Mouse (Mus musculus): ENCODE measurements around the gene Klhl32. TPM values are rescaled to one million over a fixed set of nuclear protein-coding genes. Genes with fewer than 3 reads are reported as not detected.
A peak's percentile ranks its signal among the peaks of the same experiment; 100 is the strongest.

Gene Klhl32
- polyA plus RNA-seq, 1 experiment from 2014 or later: 4.2 TPM

GRCm38 (mm10) chr4:24627871-24628270 is 223.1 kb downstream of the Klhl32 start:
- no peak overlapping the region for H3K27ac ChIP-seq
- H3K9me3 ChIP-seq: no peaks in the 10 kb centered on the region
- no peak overlapping the region for H3K4me2 ChIP-seq
- no peak overlapping the region for H3K4me3 ChIP-seq
- H3K9ac ChIP-seq: no peak overlapping the region
- no peak for ATAC-seq (ENCODE audit: insufficient number of reproducible peaks, insufficient read depth, low FRiP score, low TSS enrichment, low read depth)
- peaks cover 23% of the 10 kb centered on the region for H3K4me1 ChIP-seq
- 34% methylated on average over 1 of the region's 1 CpGs for WGBS
- no peaks in the 10 kb centered on the region for H3K27me3 ChIP-seq
- no peaks in the 10 kb centered on the region for H3K36me3 ChIP-seq

- no peak for ATAC-seq (ENCODE audit: insufficient number of reproducible peaks, insufficient read depth, low FRiP score, low TSS enrichment, low read depth)
- Histone ChIP-seq H3K27ac (no peak overlapping the region), H3K27me3 (no peaks in the 10 kb centered on the region), H3K4me2 (no peak overlapping the region), H3K9ac (no peak overlapping the region), H3K36me3 (no peaks in the 10 kb centered on the region), H3K4me1 (peaks cover 23% of the 10 kb centered on the region), H3K4me3 (no peak overlapping the region), H3K9me3 (no peaks in the 10 kb centered on the region)
- WGBS: 51% methylated on average over 4 of the region's 4 CpGs
These were observed 224.2 kb downstream of the Klhl32 start for GRCm38 (mm10) chr4:24626686-24627085.

GRCm38 (mm10) chr4:24625951-24626584 is 224.9 kb downstream of the Klhl32 start:
- H3K9ac ChIP-seq: no peak overlapping the region
- no peak overlapping the region for H3K27ac ChIP-seq
- 0 out of 2 replicates have a peak, but pooled peaks have one; percentile 57 for ATAC-seq (ENCODE audit: insufficient number of reproducible peaks, insufficient read depth, low FRiP score, low TSS enrichment, low read depth)
- peaks cover 20% of the 10 kb centered on the region for H3K4me1 ChIP-seq
- H3K4me2 ChIP-seq: no peak overlapping the region
- no peaks in the 10 kb centered on the region for H3K36me3 ChIP-seq
- no peaks in the 10 kb centered on the region for H3K9me3 ChIP-seq
- 70% methylated on average over 13 of the region's 13 CpGs for WGBS
- no peak overlapping the region for H3K4me3 ChIP-seq
- H3K27me3 ChIP-seq: no peaks in the 10 kb centered on the region

- Histone ChIP-seq H3K9me3 (no peaks in the 10 kb centered on the region), H3K36me3 (no peaks in the 10 kb centered on the region), H3K27ac (no peak overlapping the region), H3K4me1 (0 out of 2 replicates have a peak, but pooled peaks cover 7% of the 10 kb centered on the region), H3K9ac (no peak overlapping the region), H3K4me3 (no peak overlapping the region), H3K27me3 (no peaks in the 10 kb centered on the region), H3K4me2 (no peak overlapping the region)
- no peak for ATAC-seq (ENCODE audit: insufficient number of reproducible peaks, insufficient read depth, low FRiP score, low TSS enrichment, low read depth)
- WGBS: 62% methylated on average over 9 of the region's 9 CpGs
These were observed 229.3 kb downstream of the Klhl32 start for GRCm38 (mm10) chr4:24621422-24622187.

- no peaks in the 10 kb centered on the region for H3K9me3 ChIP-seq
- 81% methylated on average over 5 of the region's 5 CpGs for WGBS
- H3K4me3 ChIP-seq: no peak overlapping the region
- H3K27ac ChIP-seq: no peak overlapping the region
- no peak overlapping the region for H3K4me2 ChIP-seq
- ATAC-seq (ENCODE audit: insufficient number of reproducible peaks, insufficient read depth, low FRiP score, low TSS enrichment, low read depth): no peak
- no peaks in the 10 kb centered on the region for H3K36me3 ChIP-seq
- no peaks in the 10 kb centered on the region for H3K27me3 ChIP-seq
- no peak overlapping the region for H3K9ac ChIP-seq
- H3K4me1 ChIP-seq: no peaks in the 10 kb centered on the region
These were observed 230.5 kb downstream of the Klhl32 start for GRCm38 (mm10) chr4:24620440-24620839.

- no peak overlapping the region for H3K4me2 ChIP-seq
- WGBS: 61% methylated on average over 6 of the region's 6 CpGs
- H3K4me1 ChIP-seq: no peaks in the 10 kb centered on the region
- H3K27me3 ChIP-seq: no peaks in the 10 kb centered on the region
- no peak overlapping the region for H3K4me3 ChIP-seq
- no peaks in the 10 kb centered on the region for H3K36me3 ChIP-seq
- H3K9me3 ChIP-seq: no peaks in the 10 kb centered on the region
- peak overlapping the region; percentile 48; the same call in 1 of the 2 replicates for H3K27ac ChIP-seq
- ATAC-seq (ENCODE audit: insufficient number of reproducible peaks, insufficient read depth, low FRiP score, low TSS enrichment, low read depth): no peak
- no peak overlapping the region for H3K9ac ChIP-seq
These were observed 230.9 kb downstream of the Klhl32 start for GRCm38 (mm10) chr4:24620005-24620404.

GRCm38 (mm10) chr4:24609564-24609963 is 241.4 kb downstream of the Klhl32 start:
- H3K4me3 ChIP-seq: no peak overlapping the region
- H3K27me3 ChIP-seq: no peaks in the 10 kb centered on the region
- H3K27ac ChIP-seq: no peak overlapping the region
- H3K4me1 ChIP-seq: no peaks in the 10 kb centered on the region
- H3K9me3 ChIP-seq: no peaks in the 10 kb centered on the region
- peaks cover 7% of the 10 kb centered on the region; the same call in 1 of the 2 replicates for H3K36me3 ChIP-seq
- WGBS: 97% methylated on average over 2 of the region's 2 CpGs
- H3K9ac ChIP-seq: no peak overlapping the region
- H3K4me2 ChIP-seq: no peak overlapping the region
- no peak for ATAC-seq (ENCODE audit: insufficient number of reproducible peaks, insufficient read depth, low FRiP score, low TSS enrichment, low read depth)

- Histone ChIP-seq H3K4me3 (no peak overlapping the region), H3K27ac (no peak overlapping the region), H3K4me2 (no peak overlapping the region), H3K4me1 (no peaks in the 10 kb centered on the region), H3K9ac (no peak overlapping the region), H3K9me3 (no peaks in the 10 kb centered on the region), H3K27me3 (no peaks in the 10 kb centered on the region), H3K36me3 (peaks cover 7% of the 10 kb centered on the region; the same call in 1 of the 2 replicates)
- ATAC-seq (ENCODE audit: insufficient number of reproducible peaks, insufficient read depth, low FRiP score, low TSS enrichment, low read depth): no peak
- WGBS: 79% methylated on average over 3 of the region's 3 CpGs
These were observed 241.8 kb downstream of the Klhl32 start for GRCm38 (mm10) chr4:24609085-24609484.

GRCm38 (mm10) chr4:24601711-24602110 is 249.2 kb downstream of the Klhl32 start:
- H3K27ac ChIP-seq: no peak overlapping the region
- no peak overlapping the region for H3K4me3 ChIP-seq
- H3K27me3 ChIP-seq: no peaks in the 10 kb centered on the region
- no peak overlapping the region for H3K4me2 ChIP-seq
- no peak overlapping the region for H3K9ac ChIP-seq
- no peaks in the 10 kb centered on the region for H3K4me1 ChIP-seq
- ATAC-seq (ENCODE audit: insufficient number of reproducible peaks, insufficient read depth, low FRiP score, low TSS enrichment, low read depth): no peak
- no peaks in the 10 kb centered on the region for H3K9me3 ChIP-seq
- H3K36me3 ChIP-seq: peaks cover 53% of the 10 kb centered on the region
- 95% methylated on average over 6 of the region's 6 CpGs for WGBS

- no peak overlapping the region for H3K4me3 ChIP-seq
- no peaks in the 10 kb centered on the region for H3K4me1 ChIP-seq
- H3K9me3 ChIP-seq: no peaks in the 10 kb centered on the region
- ATAC-seq (ENCODE audit: insufficient number of reproducible peaks, insufficient read depth, low FRiP score, low TSS enrichment, low read depth): no peak
- no peak overlapping the region for H3K4me2 ChIP-seq
- H3K9ac ChIP-seq: no peak overlapping the region
- peaks cover 44% of the 10 kb centered on the region for H3K36me3 ChIP-seq
- WGBS: 86% methylated on average over 1 of the region's 1 CpGs
- no peaks in the 10 kb centered on the region for H3K27me3 ChIP-seq
- no peak overlapping the region for H3K27ac ChIP-seq
These were observed 252.3 kb downstream of the Klhl32 start for GRCm38 (mm10) chr4:24598637-24599036.

GRCm38 (mm10) chr4:24596942-24597611 is 253.8 kb downstream of the Klhl32 start:
- Histone ChIP-seq H3K4me2 (no peak overlapping the region), H3K4me3 (no peak overlapping the region), H3K4me1 (no peaks in the 10 kb centered on the region), H3K9ac (no peak overlapping the region), H3K27me3 (no peaks in the 10 kb centered on the region), H3K36me3 (peaks cover 32% of the 10 kb centered on the region), H3K9me3 (no peaks in the 10 kb centered on the region), H3K27ac (no peak overlapping the region)
- WGBS: 82% methylated on average over 6 of the region's 6 CpGs
- ATAC-seq (ENCODE audit: insufficient number of reproducible peaks, insufficient read depth, low FRiP score, low TSS enrichment, low read depth): no peak

Data from embryonic facial prominence, embryonic 13.5 days (tissue).